Mouse (Mus musculus) CH12.LX (cell line): ENCODE measurements around the gene Entpd1. TPM values are rescaled to one million over a fixed set of nuclear protein-coding genes. Genes with fewer than 3 reads are reported as not detected.

ENCODE experiments used
- DNase-seq: peaks from one replicate; pipeline ENCODE4 v3.0.0-alpha.2; 2013; ENCODE audit errors: extremely low read depth
- H3K27ac ChIP-seq: 2 replicates; pipeline ENCODE4 v1.5.1; 2012; ENCODE audit warnings: low read depth, mild to moderate bottlenecking, control low read depth, moderate library complexity; ENCODE audit not compliant: insufficient read depth
- H3K27me3 ChIP-seq: replicated peaks from 2 replicates; pipeline ENCODE3; 2012; ENCODE audit warnings: inconsistent platforms
- H3K36me3 ChIP-seq, 2 experiments: replicated peaks in 1 of 2; 2 replicates each; pipeline versions ENCODE3 to v1.6.1; 2012; ENCODE audit warnings: inconsistent platforms in 1 of 2, low read length in 1 of 2, mild to moderate bottlenecking in 1 of 2, mixed read lengths in 1 of 2, moderate library complexity in 1 of 2; ENCODE audit not compliant: control insufficient read depth in 1 of 2, insufficient read depth in 1 of 2
- H3K4me1 ChIP-seq, 2 experiments: 2 replicates each; pipeline ENCODE4 v1.6.1; 2012; ENCODE audit warnings: inconsistent platforms in 1 of 2, moderate library complexity in 1 of 2; ENCODE audit not compliant: insufficient read depth in 2 of 2, control insufficient read depth in 1 of 2
- H3K4me2 ChIP-seq: 2 replicates; pipeline ENCODE4 v1.6.1; 2012; ENCODE audit warnings: low read depth, mild to moderate bottlenecking, control low read depth; ENCODE audit not compliant: poor library complexity, insufficient read depth, severe bottlenecking
- H3K4me3 ChIP-seq, 3 experiments: fragments of 150-350 bp in 1 of 3; sonication (generic) in 1 of 3; replicated peaks in 1 of 3; 2 replicates each; pipeline versions ENCODE3 to v1.5.1; 2011 to 2012; ENCODE audit warnings: low read depth in 2 of 3, low read length in 2 of 3, mild to moderate bottlenecking in 2 of 3, moderate library complexity in 2 of 3, control low read depth in 1 of 3, improper control_type of control experiment in 1 of 3, inconsistent platforms in 1 of 3, mixed read lengths in 1 of 3; ENCODE audit not compliant: poor library complexity in 1 of 3
- H3K79me2 ChIP-seq: replicated peaks from 2 replicates; pipeline ENCODE4 v1.6.1; 2012; ENCODE audit warnings: mild to moderate bottlenecking, moderate library complexity; ENCODE audit not compliant: control insufficient read depth, poor library complexity, insufficient read depth, severe bottlenecking; ENCODE audit errors: extremely low read depth
- H3K9ac ChIP-seq: 2 replicates; pipeline ENCODE4 v1.6.1; 2012; ENCODE audit warnings: low read depth, mild to moderate bottlenecking, control low read depth, moderate library complexity; ENCODE audit not compliant: insufficient read depth
- H3K9me3 ChIP-seq: replicated peaks from 2 replicates; pipeline ENCODE3; 2012; ENCODE audit warnings: low read length, inconsistent platforms, mixed read lengths
- CHD2 ChIP-seq: IDR thresholded peaks from 2 replicates; pipeline ENCODE4 v1.6.1; 2011; ENCODE audit warnings: low read length, improper control_type of control experiment
- E2F4 ChIP-seq: IDR thresholded peaks from 2 replicates; pipeline ENCODE4 v1.6.1; 2011; ENCODE audit warnings: low read depth, low read length, improper control_type of control experiment; ENCODE audit not compliant: insufficient replicate concordance
- ELF1 ChIP-seq: IDR thresholded peaks from 2 replicates; pipeline ENCODE4 v1.6.1; 2014; ENCODE audit warnings: low read depth, mild to moderate bottlenecking, inconsistent platforms, low read length, improper control_type of control experiment
- EP300 ChIP-seq: IDR thresholded peaks from 2 replicates; pipeline ENCODE4 v1.6.1; 2011; ENCODE audit warnings: low read length, improper control_type of control experiment
- GABPA ChIP-seq: IDR thresholded peaks from 2 replicates; pipeline ENCODE4 v1.6.1; 2012; ENCODE audit warnings: low read depth, low read length, improper control_type of control experiment, inconsistent platforms; ENCODE audit not compliant: insufficient replicate concordance
- HCFC1 ChIP-seq: IDR thresholded peaks from 2 replicates; pipeline ENCODE4 v1.6.1; 2012; ENCODE audit warnings: low read depth, mild to moderate bottlenecking, inconsistent platforms, low read length, improper control_type of control experiment
- IRF4 ChIP-seq: IDR thresholded peaks from 2 replicates; pipeline ENCODE4 v1.6.1; 2014; ENCODE audit warnings: low read depth, mild to moderate bottlenecking, inconsistent platforms, low read length, improper control_type of control experiment
- JUND ChIP-seq: conservative IDR thresholded peaks from 2 replicates; pipeline ENCODE4 v1.6.1; 2011; ENCODE audit warnings: low read depth, low read length, improper control_type of control experiment
- MAFK ChIP-seq: IDR thresholded peaks from 2 replicates; pipeline ENCODE4 v1.6.1; 2011; ENCODE audit warnings: low read length, improper control_type of control experiment; ENCODE audit not compliant: insufficient replicate concordance
- MAX ChIP-seq: IDR thresholded peaks from 2 replicates; pipeline ENCODE4 v1.6.1; 2011; ENCODE audit warnings: low read length, improper control_type of control experiment
- MXI1 ChIP-seq: IDR thresholded peaks from 2 replicates; pipeline ENCODE4 v1.6.1; 2011; ENCODE audit warnings: mild to moderate bottlenecking, low read depth, low read length, improper control_type of control experiment
- MYC ChIP-seq: IDR thresholded peaks from 2 replicates; pipeline ENCODE4 v1.6.1; 2011; ENCODE audit warnings: low read depth, mild to moderate bottlenecking, improper control_type of control experiment, low read length
- NELFE ChIP-seq: IDR thresholded peaks from 2 replicates; pipeline ENCODE4 v1.6.1; 2011; ENCODE audit warnings: low read depth, low read length, improper control_type of control experiment
- NRF1 ChIP-seq: IDR thresholded peaks from 2 replicates; pipeline ENCODE4 v1.6.1; 2014; ENCODE audit warnings: low read depth, mild to moderate bottlenecking, inconsistent platforms, low read length, improper control_type of control experiment, moderate library complexity
- PAX5 ChIP-seq: IDR thresholded peaks from 2 replicates; pipeline ENCODE4 v1.6.1; 2012; ENCODE audit warnings: low read length, inconsistent platforms, mixed read lengths
- POLR2A ChIP-seq: IDR thresholded peaks from 2 replicates; pipeline ENCODE4 v1.6.1; 2011; ENCODE audit warnings: low read depth, mild to moderate bottlenecking, improper control_type of control experiment, low read length
- RAD21 ChIP-seq: IDR thresholded peaks from 2 replicates; pipeline ENCODE4 v1.6.1; 2011; ENCODE audit warnings: low read depth, mild to moderate bottlenecking, low read length, improper control_type of control experiment, moderate library complexity
- RCOR1 ChIP-seq: conservative IDR thresholded peaks from 2 replicates; pipeline ENCODE4 v1.6.1; 2012; ENCODE audit warnings: low read depth, mild to moderate bottlenecking, inconsistent platforms, low read length, improper control_type of control experiment
- SIN3A ChIP-seq: IDR thresholded peaks from 2 replicates; pipeline ENCODE4 v1.6.1; 2012; ENCODE audit warnings: low read length, improper control_type of control experiment, inconsistent platforms
- TBP ChIP-seq: conservative IDR thresholded peaks from 2 replicates; pipeline ENCODE4 v1.6.1; 2011; ENCODE audit warnings: low read depth, low read length, improper control_type of control experiment
- UBTF ChIP-seq: IDR thresholded peaks from 2 replicates; pipeline ENCODE4 v1.6.1; 2012; ENCODE audit warnings: low read depth, mild to moderate bottlenecking, inconsistent platforms, low read length, improper control_type of control experiment, moderate library complexity
- USF1 ChIP-seq: IDR thresholded peaks from 2 replicates; pipeline ENCODE4 v1.6.1; 2014; ENCODE audit warnings: low read depth, mild to moderate bottlenecking, inconsistent platforms, low read length, improper control_type of control experiment
- USF2 ChIP-seq: conservative IDR thresholded peaks from 2 replicates; pipeline ENCODE4 v1.6.1; 2011; ENCODE audit warnings: low read depth, low read length, improper control_type of control experiment
- ZNF384 ChIP-seq: IDR thresholded peaks from 2 replicates; pipeline ENCODE4 v1.6.1; 2012; ENCODE audit warnings: low read depth, low read length, improper control_type of control experiment, inconsistent platforms
- dilution Hi-C: fragments of 300-500 bp; cut with MboI; formaldehyde crosslinking; loops from 2 replicates; pipeline ENCODE4 v1.14.3; 2020; ENCODE audit warnings: low sequenced_read_pairs; ENCODE audit not compliant: extremely low pct_unique_long_range_greater_than_20kb, extremely low pct_ligation_motif_present
- in situ Hi-C: fragments of 300-500 bp; cut with MboI; formaldehyde crosslinking; loops from 3 replicates; pipeline ENCODE4 v1.14.3; 2019; ENCODE audit warnings: low sequenced_read_pairs, low pct_ligation_motif_present, low pct_unique_long_range_greater_than_20kb, mixed read lengths
- polyA plus RNA-seq: library from polyadenylated mRNA; unstranded; fragments of >175 nt; gene quantifications from 2 replicates; pipeline ENCODE4 v1.2.1, GENCODE M21; 2012; ENCODE audit warnings: low read depth; ENCODE audit not compliant: insufficient read length
- total RNA-seq, 2 experiments: library from RNA; depleted of rRNA; stranded (reverse); fragments of 300-350 nt in 1 of 2; fragments of >200 nt in 1 of 2; gene quantifications; 2 replicates each; pipeline ENCODE4 v1.2.3; 2012 to 2014

Gene Entpd1
- total and polyA plus RNA-seq, 3 experiments = 14.7 to 21.2 (median 19.5) TPM

GRCm38 (mm10) chr19:40632193-40632592 lies 20.0 kb downstream of the Entpd1 start:
- Histone ChIP-seq H3K27ac (no peak overlapping the region), H3K27me3 (no peaks in the 10 kb centered on the region), H3K4me2 (no peak overlapping the region), H3K9me3 (no peaks in the 10 kb centered on the region), H3K4me1 (peaks cover 0 to 10% of the 10 kb centered on the region in 2 experiments; a peak in 2 of 4 replicates), H3K9ac (no peak overlapping the region), H3K79me2 (no peaks in the 10 kb centered on the region), H3K4me3 (no peak overlapping the region), H3K36me3 (no peaks in the 10 kb centered on the region)
- TF ChIP-seq MYC (no peak), ZNF384 (no peak), JUND (no peak), SIN3A (no peak), USF2 (no peak), MAFK (no peak), MXI1 (no peak), RCOR1 (no peak), NELFE (no peak), PAX5 (no peak), GABPA (no peak), ELF1 (no peak), EP300 (no peak), E2F4 (no peak), USF1 (no peak), POLR2A (no peak), TBP (no peak)
- dilution Hi-C loops (no loop called here), in situ Hi-C loops (no loop called here)
- DNase-seq = no peak

- Histone ChIP-seq H3K36me3 (no peaks in the 10 kb centered on the region), H3K4me3 (no peak overlapping the region), H3K79me2 (no peaks in the 10 kb centered on the region), H3K9ac (no peak overlapping the region), H3K27me3 (no peaks in the 10 kb centered on the region), H3K27ac (no peak overlapping the region), H3K4me2 (no peak overlapping the region), H3K9me3 (no peaks in the 10 kb centered on the region), H3K4me1 (peaks cover 0 to 15% of the 10 kb centered on the region in 2 experiments; a peak in 2 of 4 replicates)
- in situ Hi-C loops = no loop called here
- no peak for DNase-seq
- dilution Hi-C loops = no loop called here
- TF ChIP-seq NRF1 = no peak
- no peak for TF ChIP-seq RAD21
- no peak for TF ChIP-seq UBTF
- TF ChIP-seq GABPA = no peak
- TF ChIP-seq MAX = no peak
- TF ChIP-seq RCOR1 = no peak
- TF ChIP-seq POLR2A = no peak
- TF ChIP-seq IRF4 = no peak
- no peak for TF ChIP-seq CHD2
- no peak for TF ChIP-seq MYC
- TF ChIP-seq HCFC1 = no peak
- TF ChIP-seq NELFE = no peak
- TF ChIP-seq, all 38 proteins: peak for 0
Measured at GRCm38 (mm10) chr19:40632668-40633067, 20.5 kb downstream of the Entpd1 start.
